Mouse (Mus musculus): ENCODE results near the gene Atr.

- no peak for TF ChIP-seq POLR2A (IDR thresholded peaks at IDR 0.05; ENCODE audit: borderline replicate concordance, extremely low read depth, insufficient read depth, insufficient read length, poor library complexity, severe bottlenecking)
- no peak for TF ChIP-seq CTCF (IDR thresholded peaks at IDR 0.05; ENCODE audit: borderline replicate concordance, extremely low read depth, insufficient read depth, insufficient read length)
Observed at GRCm38 (mm10) chr9:95958041-95958730, 100.8 kb downstream of the Atr start.
